Mouse (Mus musculus) right cerebral cortex, postnatal 36 days (tissue): Measurements from ENCODE around the gene Wdr20.

Source experiments
- DNase-seq, 2 experiments: peaks; one replicate each; pipeline ENCODE4 v3.0.0; 2022; ENCODE audit warnings: low spot score in 2 of 2, mixed read lengths in 1 of 2

Gene Wdr20

GRCm38 (mm10) chr12:110779296-110779695 is 41.6 kb downstream of the Wdr20 start:
- DNase-seq: no peak

GRCm38 (mm10) chr12:110781181-110781580 is 43.4 kb downstream of the Wdr20 start:
- DNase-seq: no peak

- no peak for DNase-seq
Observed at GRCm38 (mm10) chr12:110782278-110782677, 44.5 kb downstream of the Wdr20 start.

DNA sequence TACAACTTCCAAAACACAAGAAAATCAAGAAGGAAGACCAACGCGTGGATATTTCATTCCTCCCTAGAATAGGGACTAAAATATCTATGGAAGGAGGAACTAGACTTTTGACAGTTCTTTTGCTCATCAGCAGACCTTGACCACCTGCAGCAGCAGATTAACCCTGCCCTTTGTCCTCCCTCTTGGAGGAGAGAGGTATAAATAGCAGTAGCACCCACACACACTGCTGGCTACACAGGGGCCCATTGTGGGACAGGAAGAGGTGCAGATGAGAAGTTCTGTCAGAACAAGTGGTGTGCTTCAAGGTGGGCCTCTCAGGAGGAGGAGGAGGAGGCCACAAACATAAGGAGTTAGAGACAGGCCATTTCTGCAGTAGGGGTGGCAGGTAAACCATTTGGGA is 46.5 kb downstream of the Wdr20 start:
- DNase-seq: no peak

DNA sequence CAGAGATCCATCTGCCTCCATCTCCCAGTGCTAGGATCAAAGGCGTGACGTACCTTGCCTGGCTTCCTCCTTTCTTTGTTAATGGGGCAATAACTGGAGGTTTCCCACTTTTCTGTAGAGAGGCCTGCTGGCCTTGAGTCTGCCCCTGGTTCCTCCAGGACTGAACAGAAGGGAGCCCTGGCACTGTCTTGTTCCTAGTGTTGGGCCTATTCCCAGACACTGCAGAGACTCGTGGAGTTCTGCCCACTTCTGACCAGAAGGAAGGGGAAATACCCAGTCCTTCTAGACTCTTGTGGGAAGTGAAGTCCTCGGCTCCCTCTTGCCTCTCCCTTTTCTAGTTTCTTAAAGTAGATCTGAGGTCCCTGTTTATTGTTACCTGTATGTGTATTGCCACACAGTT is 48.5 kb downstream of the Wdr20 start:
- no peak for DNase-seq

DNA sequence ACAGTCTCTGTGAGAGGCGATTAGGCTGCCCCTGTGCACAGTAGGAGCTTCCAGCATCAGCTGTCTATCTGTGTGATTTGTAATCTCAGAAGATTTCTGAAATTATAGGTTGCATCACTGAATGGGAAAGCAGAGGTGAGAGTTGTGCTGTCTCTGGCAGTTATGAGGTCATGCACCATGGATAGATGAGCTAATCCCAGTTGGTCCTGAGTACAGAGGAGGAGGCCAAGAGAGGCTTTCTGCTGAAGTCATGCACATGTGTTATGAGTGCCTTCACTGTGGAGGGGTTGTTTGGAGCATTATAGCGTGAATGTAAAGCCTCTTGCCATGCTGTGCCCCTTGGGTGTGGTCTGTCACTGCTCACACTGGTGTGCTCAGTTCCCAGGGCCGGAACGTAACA is 52.8 kb downstream of the Wdr20 start:
- no peak for DNase-seq

DNA sequence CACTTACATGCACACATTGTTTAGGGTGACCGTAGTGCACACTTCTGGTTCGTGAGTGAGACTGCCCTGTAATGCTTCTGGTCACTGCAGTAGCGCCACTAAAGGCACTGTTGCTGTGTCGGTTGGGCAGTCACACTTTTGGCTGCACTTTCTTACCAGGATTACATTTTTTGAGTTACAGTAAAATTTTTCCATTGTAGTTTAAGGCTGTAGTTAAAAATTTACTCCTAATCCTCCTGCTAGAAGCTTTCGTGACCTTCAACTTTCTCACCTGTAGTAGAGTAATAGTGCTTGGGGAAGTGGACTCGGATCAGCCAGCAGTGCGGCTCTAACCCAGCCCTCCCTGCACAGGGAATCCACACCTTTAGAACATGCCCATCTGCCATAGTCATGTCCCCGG is 53.3 kb downstream of the Wdr20 start:
- no peak for DNase-seq

DNA sequence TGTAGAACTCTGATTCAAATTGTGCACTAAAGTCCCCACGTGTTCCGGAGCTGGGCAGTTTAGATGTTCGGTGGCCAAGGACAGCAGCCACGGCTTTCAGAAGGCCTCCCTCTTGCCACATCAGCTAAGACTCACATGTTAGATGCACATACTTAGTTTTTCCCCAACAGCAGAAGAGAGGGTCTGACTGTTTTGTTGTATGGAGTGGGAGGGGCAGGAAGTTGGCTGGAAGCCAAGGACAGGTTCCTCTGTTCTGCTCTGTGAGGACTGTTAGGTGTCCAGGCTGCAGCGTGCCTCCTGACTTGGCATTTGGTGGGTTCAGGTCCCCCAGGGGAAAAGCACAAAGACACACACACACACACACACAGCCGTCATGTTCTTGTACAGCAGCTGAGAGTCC is 57.3 kb downstream of the Wdr20 start:
- DNase-seq: no peak

GRCm38 (mm10) chr12:110796748-110797147 is 59.0 kb downstream of the Wdr20 start:
- DNase-seq: no peak

DNA sequence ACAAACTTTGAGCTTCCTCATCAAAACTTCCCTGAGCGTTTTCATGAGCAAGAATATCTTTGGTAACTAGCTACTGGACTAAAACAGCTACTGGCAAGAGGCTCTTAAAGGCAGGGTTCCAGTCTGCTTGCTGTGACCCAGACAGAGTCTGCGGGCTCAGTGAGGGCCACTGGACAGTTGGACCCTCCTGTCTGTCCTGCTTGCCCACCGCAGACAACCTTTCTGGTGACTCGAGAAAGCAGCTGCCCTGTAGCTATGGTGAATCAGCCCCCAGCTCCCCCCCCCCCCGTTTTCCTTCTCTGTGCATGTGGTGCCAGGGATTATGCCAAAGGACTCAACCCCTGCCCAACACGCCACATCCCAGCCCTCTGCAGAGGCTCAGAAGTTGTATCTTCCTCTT is 59.5 kb downstream of the Wdr20 start:
- DNase-seq: no peak

- no peak for DNase-seq
Observed at GRCm38 (mm10) chr12:110797842-110798431, 60.2 kb downstream of the Wdr20 start.

DNA sequence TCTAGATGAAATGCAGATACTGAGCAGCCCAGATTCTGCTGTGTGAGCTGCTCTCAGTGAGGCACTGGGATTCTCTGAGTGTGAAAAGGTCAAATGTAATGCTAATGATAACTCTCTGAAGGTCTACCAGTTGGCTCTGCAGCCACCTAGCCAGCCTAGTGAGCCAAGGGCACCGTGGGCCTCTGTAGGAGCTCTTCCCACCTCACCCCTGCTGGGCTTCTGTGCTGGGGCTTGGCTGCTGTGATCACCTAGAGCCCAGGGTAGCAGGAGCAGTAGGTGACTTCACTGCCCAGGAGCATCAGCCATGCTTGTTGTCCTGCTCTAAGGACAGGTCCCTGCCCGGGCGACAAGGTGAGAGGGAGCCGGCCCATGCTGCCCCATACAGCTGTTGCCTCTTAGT is 61.5 kb downstream of the Wdr20 start:
- no peak for DNase-seq

DNA sequence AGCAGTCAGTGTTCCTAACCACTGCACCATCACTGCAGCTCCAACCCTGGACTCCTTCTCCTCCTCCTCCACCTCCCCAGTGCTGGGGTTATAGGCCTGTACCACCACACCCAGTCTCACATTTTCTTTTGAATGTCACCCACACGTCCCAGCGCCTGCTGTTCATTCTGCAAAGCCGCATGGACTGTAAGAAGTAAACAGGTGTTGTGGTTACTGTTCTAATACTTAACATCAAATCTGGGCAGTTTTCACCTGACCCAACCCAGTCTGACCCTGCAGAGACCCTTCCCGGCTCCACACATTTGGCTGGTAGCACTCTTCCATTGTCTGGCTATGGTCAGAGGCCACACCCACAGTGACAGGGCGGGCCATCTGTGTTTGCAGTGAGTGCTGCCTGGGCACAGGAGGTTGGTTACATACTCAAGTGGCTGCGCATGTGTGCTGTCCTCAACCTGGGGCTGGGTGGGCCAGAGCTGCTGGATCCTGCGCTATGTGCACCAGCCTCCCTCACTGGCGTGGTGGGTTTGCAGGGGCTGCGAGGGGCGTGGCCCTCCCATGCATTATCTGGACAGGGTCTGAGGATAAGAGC is 64.2 kb downstream of the Wdr20 start:
- DNase-seq: no peak

DNA sequence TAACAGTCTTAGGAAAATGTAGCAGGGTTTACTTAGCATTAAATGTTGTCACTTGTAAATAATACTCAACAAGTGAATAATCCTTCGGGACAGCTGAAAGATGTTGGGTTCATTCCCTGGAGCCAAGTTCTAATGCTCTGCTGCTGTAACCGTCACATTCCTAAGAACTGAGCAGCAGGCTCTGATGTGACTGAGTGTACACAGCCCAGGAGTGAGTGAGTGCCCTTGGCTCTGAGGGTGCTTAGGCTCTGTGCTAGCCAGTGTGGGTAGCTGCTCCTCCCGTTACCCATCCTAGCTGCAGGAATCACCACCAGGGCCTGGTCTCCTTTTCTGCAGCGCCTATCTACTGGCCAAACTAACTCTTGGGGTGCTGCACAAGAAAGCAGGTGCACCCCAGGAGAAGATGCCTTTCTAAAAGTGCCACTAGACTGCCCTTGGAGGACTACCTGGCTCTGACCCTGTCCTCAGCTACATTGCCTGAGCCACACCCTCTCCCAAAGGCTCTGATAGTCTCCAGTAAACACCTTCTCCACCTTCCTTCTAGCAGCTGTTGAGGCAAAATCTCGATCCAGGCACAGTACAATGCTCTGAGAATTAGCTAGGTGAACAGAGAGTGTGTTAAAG is 65.0 kb downstream of the Wdr20 start:
- DNase-seq: no peak

DNA sequence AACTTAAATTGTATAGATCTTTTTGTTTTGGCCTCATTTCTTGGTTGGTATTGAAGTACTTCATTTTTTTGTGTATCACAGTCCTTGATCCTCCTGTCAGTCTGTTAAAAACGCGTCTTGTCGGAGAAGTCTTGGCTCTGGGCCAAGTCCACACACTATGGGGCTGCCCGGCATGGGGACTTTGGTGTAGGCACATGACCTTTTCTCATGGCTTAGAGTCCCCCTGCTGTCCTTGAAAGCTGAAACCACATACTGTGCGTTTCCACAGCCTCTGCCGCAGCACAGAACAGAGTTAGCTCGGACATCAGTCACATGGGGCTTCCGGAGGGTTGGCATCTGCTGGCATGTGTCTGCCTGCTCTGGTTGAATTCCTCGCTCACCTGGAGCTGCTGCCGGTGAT is 66.5 kb downstream of the Wdr20 start:
- DNase-seq: no peak

GRCm38 (mm10) chr12:110806301-110806970 is 68.7 kb downstream of the Wdr20 start:
- peak in 1 of 2 experiments; percentile 22 for DNase-seq

- no peak for DNase-seq
Observed at GRCm38 (mm10) chr12:110808430-110808829, 70.7 kb downstream of the Wdr20 start.

- no peak for DNase-seq
Observed at GRCm38 (mm10) chr12:110808848-110809247, 71.1 kb downstream of the Wdr20 start.

DNA sequence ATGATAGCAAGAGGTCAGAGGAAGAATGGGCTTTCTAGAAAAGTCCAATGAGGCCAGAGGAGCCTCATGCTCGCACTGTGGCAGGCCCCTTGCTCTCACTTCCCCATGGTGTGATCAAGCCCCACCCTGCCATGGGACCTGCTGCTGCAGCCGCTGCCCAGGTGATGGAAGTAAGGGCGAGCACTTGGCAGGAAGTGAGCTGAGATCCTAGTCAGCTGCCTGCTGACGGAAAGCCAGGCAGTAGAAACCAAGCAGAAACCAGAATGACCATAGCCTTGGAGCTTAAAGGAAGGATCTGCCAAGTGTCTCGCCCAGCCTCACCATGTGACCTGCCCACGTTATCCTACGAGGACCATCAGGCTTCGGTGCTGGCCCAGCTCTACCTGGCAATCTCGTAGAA is 75.4 kb downstream of the Wdr20 start:
- no peak for DNase-seq

DNA sequence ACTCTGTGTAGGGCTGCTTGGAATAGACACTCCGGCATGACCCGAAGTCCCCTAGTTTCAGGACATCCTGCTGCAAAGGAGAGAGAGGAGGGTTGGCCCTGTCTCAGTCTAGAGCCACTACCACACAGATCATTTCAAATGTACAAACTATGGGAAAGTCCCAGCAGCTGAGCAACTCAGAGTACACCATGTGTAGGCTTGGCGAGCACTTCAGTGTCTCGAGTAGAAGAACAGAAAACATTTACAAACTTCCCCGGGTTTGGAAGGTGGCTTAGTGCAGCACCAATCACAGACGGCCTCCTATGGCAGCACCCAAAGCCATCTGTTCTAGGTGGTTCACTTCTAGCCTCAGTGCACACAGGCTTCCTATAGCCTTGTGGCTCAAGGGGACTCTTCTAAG is 75.9 kb downstream of the Wdr20 start:
- no peak for DNase-seq

DNA sequence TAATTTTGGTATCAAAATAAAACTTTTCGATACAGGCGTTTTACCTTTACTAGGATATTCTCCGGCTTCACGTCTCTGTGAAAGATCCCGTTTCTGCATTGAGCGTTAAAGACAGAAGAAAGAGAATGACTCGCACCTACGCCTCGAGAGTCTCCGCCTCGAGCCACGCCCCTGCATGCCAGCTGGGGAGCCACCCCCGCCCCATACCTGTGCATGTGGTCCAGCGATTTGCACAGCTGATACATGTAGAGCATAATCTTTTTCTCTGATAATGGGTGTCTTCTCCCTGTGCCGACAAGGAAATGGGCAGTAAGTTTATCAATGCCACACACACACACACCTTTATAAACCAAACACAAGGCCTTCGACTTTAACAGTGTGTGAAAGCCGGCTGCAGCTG is 77.2 kb downstream of the Wdr20 start:
- no peak for DNase-seq

DNA sequence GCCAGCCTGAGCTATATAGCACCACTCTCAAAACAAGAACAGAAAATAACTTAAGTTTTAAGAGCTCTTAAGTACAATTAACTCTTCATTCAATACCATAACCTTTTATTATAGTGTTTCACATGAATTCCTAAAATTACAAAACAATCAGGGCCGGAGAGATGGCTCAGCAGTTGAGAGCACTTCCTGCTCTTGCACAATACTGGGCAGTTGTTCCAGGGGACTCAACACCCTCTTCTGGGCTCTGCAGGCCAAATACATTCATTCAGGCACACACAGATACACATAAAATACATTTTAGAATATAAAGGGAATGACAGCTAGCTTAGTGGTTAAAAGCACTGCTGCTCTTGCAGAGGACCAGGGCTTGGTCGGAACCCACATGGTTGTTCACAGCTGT is 79.1 kb downstream of the Wdr20 start:
- DNase-seq: no peak

GRCm38 (mm10) chr12:110819367-110819766 is 81.6 kb downstream of the Wdr20 start:
- DNase-seq: no peak
